ENCODE assay signal across 10 mouse cellular contexts in genomic region chr13:31915748-31916147, GRCm38 (mm10).
A peak's percentile ranks its signal among the peaks of the same experiment; 100 is the strongest.
DNase-seq lines count a peak whose midpoint lies in the region; ATAC-seq lines count a peak whose summit lies in the region.
"Had no signal": no experiment of that assay in that cellular context is flagged by ENCODE, and none has a peak within 500 bp of the region (broad histone marks: within the 10 kb centered on the region; RNA-seq: fewer than 3 reads in every experiment).

No protein-coding gene starts in this region.

- H3K27me3 ChIP-seq in midbrain, embryonic 10.5 days (ENCODE audit: low read depth, poor library complexity, severe bottlenecking): no peaks in the 10 kb centered on the region
- no peaks in the 10 kb centered on the region for H3K27me3 ChIP-seq in midbrain, embryonic 16.5 days (ENCODE audit: control insufficient read depth, insufficient read depth, low read depth, low read length)
- no peaks in the 10 kb centered on the region for H3K27me3 ChIP-seq in heart, embryonic 15.5 days
- H3K27me3 ChIP-seq: midbrain, embryonic 12.5 days had no signal

- no peak overlapping the region for H3K4me3 ChIP-seq in midbrain, embryonic 10.5 days
- H3K4me3 ChIP-seq in midbrain, embryonic 16.5 days (ENCODE audit: low read depth, low read length): no peak overlapping the region
- no peak overlapping the region for H3K4me3 ChIP-seq in heart, embryonic 15.5 days
- H3K4me3 ChIP-seq: midbrain, embryonic 12.5 days had no signal

- WGBS in midbrain, embryonic 10.5 days: 71% methylated on average over 6 of the region's 6 CpGs
- 84% methylated on average over 6 of the region's 6 CpGs for WGBS in midbrain, embryonic 16.5 days
- WGBS in heart, embryonic 15.5 days: 62% methylated on average over 6 of the region's 6 CpGs

- peaks cover 19% of the 10 kb centered on the region for H3K4me1 ChIP-seq in midbrain, embryonic 10.5 days
- no peaks in the 10 kb centered on the region for H3K4me1 ChIP-seq in midbrain, embryonic 16.5 days (ENCODE audit: control insufficient read depth, insufficient read depth, low read length)
- H3K4me1 ChIP-seq in heart, embryonic 15.5 days (replicated peaks): peaks cover 11% of the 10 kb centered on the region

- peak; percentile 17 for DNase-seq in midbrain, embryonic 10.5 days (ENCODE audit: low spot score)
- DNase-seq in ZHBTc4 (ENCODE audit: low read depth, low spot score): peak; percentile 77
- DNase-seq in left cerebral cortex, adult 8-10 months (ENCODE audit: low spot score in 2 of 2): no peak
- no peak for DNase-seq in right cerebral cortex, postnatal 14 days
- DNase-seq: gastrocnemius, postnatal 36 days; thymus, adult 2 months had no signal

- no peaks in the 10 kb centered on the region for H3K36me3 ChIP-seq in midbrain, embryonic 10.5 days
- H3K36me3 ChIP-seq in midbrain, embryonic 16.5 days (ENCODE audit: control insufficient read depth, insufficient read depth, low read length): no peaks in the 10 kb centered on the region
- H3K36me3 ChIP-seq in heart, embryonic 15.5 days: no peaks in the 10 kb centered on the region
- H3K36me3 ChIP-seq: midbrain, embryonic 12.5 days had no signal

- H3K9ac ChIP-seq in midbrain, embryonic 16.5 days (ENCODE audit: low read depth, low read length): no peak overlapping the region
- H3K9ac ChIP-seq in heart, embryonic 15.5 days: no peak overlapping the region
- H3K9ac ChIP-seq: midbrain, embryonic 12.5 days had no signal

- no peak overlapping the region for H3K27ac ChIP-seq in midbrain, embryonic 10.5 days (replicated peaks)
- H3K27ac ChIP-seq in midbrain, embryonic 16.5 days (ENCODE audit: low read length): no peak overlapping the region
- H3K27ac ChIP-seq in heart, embryonic 15.5 days: no peak overlapping the region
- H3K27ac ChIP-seq: midbrain, embryonic 12.5 days had no signal

- ATAC-seq in midbrain, embryonic 16.5 days: no peak
- ATAC-seq in heart, embryonic 15.5 days (replicated peaks; ENCODE audit: insufficient number of reproducible peaks, insufficient read depth, low FRiP score, low read depth): 0 out of 2 replicates have a peak, but pooled peaks have one; percentile 22
- 0 out of 2 replicates have a peak, but pooled peaks have one; percentile 67 for ATAC-seq in megakaryocyte-erythroid progenitor cell, adult 5-6 weeks (replicated peaks; ENCODE audit: low FRiP score, low TSS enrichment, poor library complexity, severe bottlenecking)

- H3K4me2 ChIP-seq in midbrain, embryonic 16.5 days (ENCODE audit: low read length): no peak overlapping the region
- H3K4me2 ChIP-seq in heart, embryonic 15.5 days: no peak overlapping the region
- H3K4me2 ChIP-seq: midbrain, embryonic 12.5 days had no signal

- H3K9me3 ChIP-seq in midbrain, embryonic 10.5 days (replicated peaks): no peaks in the 10 kb centered on the region
- no peaks in the 10 kb centered on the region for H3K9me3 ChIP-seq in midbrain, embryonic 16.5 days (replicated peaks; ENCODE audit: control insufficient read depth, low read length, poor library complexity, severe bottlenecking)
- no peaks in the 10 kb centered on the region for H3K9me3 ChIP-seq in heart, embryonic 15.5 days (replicated peaks)
- H3K9me3 ChIP-seq: midbrain, embryonic 12.5 days had no signal

Comparison
In these comparisons a context has a peak if more than half of its experiments do, and no peak if none do; other contexts are left out.
1. DNase-seq: peak in midbrain, embryonic 10.5 days (single experiment) and ZHBTc4 (single experiment); none in left cerebral cortex, adult 8-10 months (0 of 2) and right cerebral cortex, postnatal 14 days (single experiment).